Mouse (Mus musculus): ENCODE measurements around the gene Fbxo2. TPM values are rescaled to one million over a fixed set of nuclear protein-coding genes. Genes with fewer than 3 reads are reported as not detected.

Gene Fbxo2
- polyA plus RNA-seq, 2 experiments, result 0.04 to 0.08 TPM

- no peaks in the 10 kb centered on the region for H3K9me3 ChIP-seq (ENCODE audit: control insufficient read depth, low read length)
- H3K4me1 ChIP-seq (replicated peaks; ENCODE audit: control insufficient read depth in 2 of 2, insufficient read depth in 2 of 2, low read length in 1 of 2), result no peaks in the 10 kb centered on the region
- no peak overlapping the region for H3K27ac ChIP-seq
- 7% methylated on average over 17 of the region's 17 CpGs for WGBS (ENCODE audit: insufficient replicate concordance)
- no peak for DNase-seq (ENCODE audit: low read depth in 3 of 3, low spot score in 3 of 3)
- H3K27me3 ChIP-seq (ENCODE audit: control insufficient read depth, insufficient read depth, low read length), result peaks cover 70% of the 10 kb centered on the region
- ATAC-seq (ENCODE audit: insufficient read depth), result no peak
- no peak overlapping the region for H3K4me3 ChIP-seq (ENCODE audit: insufficient read depth in 1 of 2, low read depth in 2 of 2, low read length in 2 of 2)
- no peak overlapping the region for H3K4me2 ChIP-seq (ENCODE audit: low read depth)
- no peak overlapping the region for H3K9ac ChIP-seq (replicated peaks)
- H3K36me3 ChIP-seq (replicated peaks; ENCODE audit: control insufficient read depth, insufficient read depth, low read depth), result no peaks in the 10 kb centered on the region
- TF ChIP-seq EP300 (IDR thresholded peaks at IDR 0.05; ENCODE audit: low read depth) (no peak), CTCF (IDR thresholded peaks at IDR 0.05; ENCODE audit: low read depth) (no peak)
These were observed 5.1 kb downstream of the Fbxo2 start for GRCm38 (mm10) chr4:148165551-148165950.

GRCm38 (mm10) chr4:148166431-148166830, 6.0 kb downstream of the Fbxo2 start:
- ATAC-seq (ENCODE audit: insufficient read depth) (no peak), DNase-seq (ENCODE audit: low read depth in 3 of 3, low spot score in 3 of 3) (no peak)
- Histone ChIP-seq H3K36me3 (replicated peaks; ENCODE audit: control insufficient read depth, insufficient read depth, low read depth) (no peaks in the 10 kb centered on the region), H3K9me3 (ENCODE audit: control insufficient read depth, low read length) (no peaks in the 10 kb centered on the region), H3K27me3 (ENCODE audit: control insufficient read depth, insufficient read depth, low read length) (peaks cover 61% of the 10 kb centered on the region), H3K4me1 (replicated peaks; ENCODE audit: control insufficient read depth in 2 of 2, insufficient read depth in 2 of 2, low read length in 1 of 2) (no peaks in the 10 kb centered on the region), H3K4me2 (ENCODE audit: low read depth) (no peak overlapping the region), H3K27ac (no peak overlapping the region), H3K9ac (replicated peaks) (no peak overlapping the region), H3K4me3 (ENCODE audit: insufficient read depth in 1 of 2, low read depth in 2 of 2, low read length in 2 of 2) (no peak overlapping the region)
- TF ChIP-seq EP300 (IDR thresholded peaks at IDR 0.05; ENCODE audit: low read depth), result no peak
- TF ChIP-seq CTCF (IDR thresholded peaks at IDR 0.05; ENCODE audit: low read depth), result no peak
- WGBS (ENCODE audit: insufficient replicate concordance), result 17% methylated on average over 10 of the region's 10 CpGs

- Histone ChIP-seq H3K4me1 (replicated peaks; ENCODE audit: control insufficient read depth in 2 of 2, insufficient read depth in 2 of 2, low read length in 1 of 2) (no peaks in the 10 kb centered on the region), H3K4me2 (ENCODE audit: low read depth) (no peak overlapping the region), H3K9ac (replicated peaks) (no peak overlapping the region), H3K9me3 (ENCODE audit: control insufficient read depth, low read length) (no peaks in the 10 kb centered on the region), H3K27me3 (ENCODE audit: control insufficient read depth, insufficient read depth, low read length) (peaks cover 56% of the 10 kb centered on the region), H3K4me3 (ENCODE audit: insufficient read depth in 1 of 2, low read depth in 2 of 2, low read length in 2 of 2) (no peak overlapping the region), H3K27ac (no peak overlapping the region), H3K36me3 (replicated peaks; ENCODE audit: control insufficient read depth, insufficient read depth, low read depth) (no peaks in the 10 kb centered on the region)
- DNase-seq (ENCODE audit: low read depth in 3 of 3, low spot score in 3 of 3) (peak in 1 of 3 experiments; percentile 24), ATAC-seq (ENCODE audit: insufficient read depth) (no peak)
- WGBS (ENCODE audit: insufficient replicate concordance), result 25% methylated on average over 4 of the region's 4 CpGs
- TF ChIP-seq CTCF (IDR thresholded peaks at IDR 0.05; ENCODE audit: low read depth) (peak; percentile 70), EP300 (IDR thresholded peaks at IDR 0.05; ENCODE audit: low read depth) (no peak)
These were observed 6.6 kb downstream of the Fbxo2 start for GRCm38 (mm10) chr4:148166986-148167385.

- TF ChIP-seq EP300 (IDR thresholded peaks at IDR 0.05; ENCODE audit: low read depth), result no peak
- TF ChIP-seq CTCF (IDR thresholded peaks at IDR 0.05; ENCODE audit: low read depth), result peak; percentile 92
- Histone ChIP-seq H3K4me3 (ENCODE audit: insufficient read depth in 1 of 2, low read depth in 2 of 2, low read length in 2 of 2) (no peak overlapping the region), H3K27ac (no peak overlapping the region), H3K4me1 (replicated peaks; ENCODE audit: control insufficient read depth in 2 of 2, insufficient read depth in 2 of 2, low read length in 1 of 2) (no peaks in the 10 kb centered on the region), H3K9me3 (ENCODE audit: control insufficient read depth, low read length) (no peaks in the 10 kb centered on the region), H3K36me3 (replicated peaks; ENCODE audit: control insufficient read depth, insufficient read depth, low read depth) (no peaks in the 10 kb centered on the region), H3K4me2 (ENCODE audit: low read depth) (no peak overlapping the region), H3K9ac (replicated peaks) (no peak overlapping the region), H3K27me3 (ENCODE audit: control insufficient read depth, insufficient read depth, low read length) (peaks cover 57% of the 10 kb centered on the region)
- WGBS (ENCODE audit: insufficient replicate concordance), result 13% methylated on average over 7 of the region's 7 CpGs
- ATAC-seq (ENCODE audit: insufficient read depth), result no peak; the same call in 1 of the 2 replicates
- DNase-seq (ENCODE audit: low read depth in 3 of 3, low spot score in 3 of 3), result peak in 1 of 3 experiments; percentile 30
These were observed 7.9 kb downstream of the Fbxo2 start for GRCm38 (mm10) chr4:148168287-148168686.

- Histone ChIP-seq H3K4me1 (replicated peaks; ENCODE audit: control insufficient read depth in 2 of 2, insufficient read depth in 2 of 2, low read length in 1 of 2) (no peaks in the 10 kb centered on the region), H3K4me3 (ENCODE audit: insufficient read depth in 1 of 2, low read depth in 2 of 2, low read length in 2 of 2) (no peak overlapping the region), H3K27me3 (ENCODE audit: control insufficient read depth, insufficient read depth, low read length) (peaks cover 59% of the 10 kb centered on the region), H3K9ac (replicated peaks) (no peak overlapping the region), H3K9me3 (ENCODE audit: control insufficient read depth, low read length) (no peaks in the 10 kb centered on the region), H3K36me3 (replicated peaks; ENCODE audit: control insufficient read depth, insufficient read depth, low read depth) (no peaks in the 10 kb centered on the region), H3K27ac (no peak overlapping the region), H3K4me2 (ENCODE audit: low read depth) (no peak overlapping the region)
- no peak for DNase-seq (ENCODE audit: low read depth in 3 of 3, low spot score in 3 of 3)
- 8% methylated on average over 15 of the region's 15 CpGs for WGBS (ENCODE audit: insufficient replicate concordance)
- TF ChIP-seq CTCF (IDR thresholded peaks at IDR 0.05; ENCODE audit: low read depth), result peak; percentile 11; the same call in 1 of the 2 replicates
- no peak for TF ChIP-seq EP300 (IDR thresholded peaks at IDR 0.05; ENCODE audit: low read depth)
- no peak for ATAC-seq (ENCODE audit: insufficient read depth)
These were observed 9.2 kb downstream of the Fbxo2 start for GRCm38 (mm10) chr4:148169586-148169985.

All from liver, embryonic 14.5 days (tissue).